In the genomic region with DNA sequence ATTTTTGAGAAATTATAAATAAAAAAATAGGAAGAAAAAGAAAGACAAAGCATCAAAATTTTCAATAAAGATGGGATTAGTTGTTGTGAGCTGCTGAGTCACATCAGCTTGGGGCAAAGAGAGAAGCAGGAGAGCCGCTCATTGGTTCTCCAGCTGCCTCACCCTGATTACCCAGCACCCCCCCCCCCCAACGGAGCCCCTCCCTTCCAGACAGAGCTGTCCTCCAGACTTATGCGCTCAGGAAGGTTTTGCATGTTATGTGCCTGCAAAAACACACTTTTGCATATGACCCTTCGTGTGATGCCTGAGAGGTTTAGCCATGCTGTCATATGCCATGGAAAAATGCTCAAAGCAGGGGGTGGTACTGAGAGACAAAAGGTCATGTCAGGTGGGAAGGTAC, we compare ENCODE assay signal across 11 mouse cellular contexts. TPM values are rescaled to one million over a fixed set of nuclear protein-coding genes. Genes with fewer than 3 reads are reported as not detected.
DNase-seq lines count a peak whose midpoint lies in the region; ATAC-seq and TF ChIP-seq lines count a peak whose summit lies in the region.
"Had no signal": no experiment of that assay in that cellular context is flagged by ENCODE, and none has a peak within 500 bp of the region (broad histone marks: within the 10 kb centered on the region; RNA-seq: fewer than 3 reads in every experiment).

No protein-coding gene starts in this region.

- no peak overlapping the region for H3K4me3 ChIP-seq in kidney, postnatal 0 days (replicated peaks; ENCODE audit: low read depth, low read length)
- peak overlapping the region; percentile 67; the same call in 1 of the 2 replicates for H3K4me3 ChIP-seq in G1E (ENCODE audit: low read depth, low read length)
- H3K4me3 ChIP-seq in hindbrain, embryonic 15.5 days = no peak overlapping the region
- no peak overlapping the region for H3K4me3 ChIP-seq in midbrain, embryonic 15.5 days

- H3K27ac ChIP-seq in kidney, postnatal 0 days = peak overlapping the region; percentile 73; the same call in 1 of the 2 replicates
- no peak overlapping the region for H3K27ac ChIP-seq in hindbrain, embryonic 15.5 days (replicated peaks)
- no peak overlapping the region for H3K27ac ChIP-seq in midbrain, embryonic 15.5 days

- 55% methylated on average over 4 of the region's 4 CpGs for WGBS in kidney, postnatal 0 days
- 44% methylated on average over 4 of the region's 4 CpGs for WGBS in hindbrain, embryonic 15.5 days
- WGBS in midbrain, embryonic 15.5 days = 28% methylated on average over 4 of the region's 4 CpGs

- peaks cover 16% of the 10 kb centered on the region for H3K4me1 ChIP-seq in kidney, postnatal 0 days (replicated peaks; ENCODE audit: insufficient read depth, low read length)
- peaks cover 68% of the 10 kb centered on the region for H3K4me1 ChIP-seq in G1E (ENCODE audit: insufficient read depth, low read depth, low read length)
- peaks cover 31% of the 10 kb centered on the region for H3K4me1 ChIP-seq in hindbrain, embryonic 15.5 days (replicated peaks)
- peaks cover 26% of the 10 kb centered on the region for H3K4me1 ChIP-seq in midbrain, embryonic 15.5 days

- DNase-seq in kidney, postnatal 0 days (ENCODE audit: low spot score) = no peak
- DNase-seq in kidney, postnatal 14 days = no peak
- DNase-seq in G1E (ENCODE audit: low spot score) = peak; percentile 61
- no peak for DNase-seq in left cerebral cortex, postnatal 4 days
- DNase-seq in left cerebral cortex, adult 9 months (ENCODE audit: low spot score in 2 of 2) = no peak
- DNase-seq in embryo, embryonic 10 days (ENCODE audit: low spot score) = no peak
- DNase-seq: cerebellum, postnatal 36 days; kidney, adult 8-10 months; lung, postnatal 14 days had no signal

- H3K36me3 ChIP-seq in kidney, postnatal 0 days (ENCODE audit: insufficient read depth, low read length) = no peaks in the 10 kb centered on the region
- peaks cover 1% of the 10 kb centered on the region for H3K36me3 ChIP-seq in G1E (replicated peaks)
- no peaks in the 10 kb centered on the region for H3K36me3 ChIP-seq in hindbrain, embryonic 15.5 days
- H3K36me3 ChIP-seq in midbrain, embryonic 15.5 days (replicated peaks) = no peaks in the 10 kb centered on the region

- intact Hi-C loops in left cerebral cortex, postnatal 4 days (cut with DNase I) = no loop called here

- H3K9ac ChIP-seq in kidney, postnatal 0 days (ENCODE audit: low read depth, low read length) = no peak overlapping the region
- no peak overlapping the region for H3K9ac ChIP-seq in hindbrain, embryonic 15.5 days
- no peak overlapping the region for H3K9ac ChIP-seq in midbrain, embryonic 15.5 days

- H3K27me3 ChIP-seq in kidney, postnatal 0 days (ENCODE audit: insufficient read depth, low read length) = no peaks in the 10 kb centered on the region
- 0 out of 2 replicates have a peak, but pooled peaks cover 3% of the 10 kb centered on the region for H3K27me3 ChIP-seq in G1E (ENCODE audit: insufficient read depth, low read length)
- H3K27me3 ChIP-seq in hindbrain, embryonic 15.5 days = no peaks in the 10 kb centered on the region
- H3K27me3 ChIP-seq in midbrain, embryonic 15.5 days (replicated peaks) = no peaks in the 10 kb centered on the region

- no peak for ATAC-seq in kidney, postnatal 0 days (replicated peaks; ENCODE audit: low FRiP score, low read depth)
- no peak for ATAC-seq in G1E (ENCODE audit: extremely low read depth, insufficient number of reproducible peaks, low FRiP score, poor library complexity, severe bottlenecking)
- ATAC-seq in hindbrain, embryonic 15.5 days (ENCODE audit: low FRiP score, low read depth) = no peak
- no peak for ATAC-seq in midbrain, embryonic 15.5 days (replicated peaks)

- H3K4me2 ChIP-seq in kidney, postnatal 0 days (ENCODE audit: low read length) = no peak overlapping the region
- peak overlapping the region; percentile 67 for H3K4me2 ChIP-seq in hindbrain, embryonic 15.5 days
- H3K4me2 ChIP-seq in midbrain, embryonic 15.5 days = peak overlapping the region; percentile 71; the same call in 1 of the 2 replicates

- H3K9me3 ChIP-seq in kidney, postnatal 0 days (replicated peaks; ENCODE audit: low read length) = no peaks in the 10 kb centered on the region
- H3K9me3 ChIP-seq in G1E (replicated peaks) = no peaks in the 10 kb centered on the region
- no peaks in the 10 kb centered on the region for H3K9me3 ChIP-seq in hindbrain, embryonic 15.5 days
- no peaks in the 10 kb centered on the region for H3K9me3 ChIP-seq in midbrain, embryonic 15.5 days

- TF ChIP-seq CTCF in kidney, postnatal 0 days (IDR thresholded peaks at IDR 0.05; ENCODE audit: low read depth) = no peak
- TF ChIP-seq CTCF in G1E (IDR thresholded peaks at IDR 0.05; ENCODE audit: low read depth, low read length) = no peak

RNA-seq across cellular contexts. Expression of gene Slc2a1, which starts 3.7 kb away (rescaled TPM):
- 57.5 and 58.0 TPM in 2 replicates for polyA plus RNA-seq in kidney, postnatal 0 days (2015; fragmentation: Nextera tagmentation; extraction: Ambion mirVana)
- total RNA-seq in G1E (2014; fragmentation: Nextera tagmentation) = 142 and 165 TPM in 2 replicates
- 173 and 176 TPM in 2 replicates for total RNA-seq in G1E (2017)
- polyA plus RNA-seq in G1E (2012) = 68.8 and 85.2 TPM in 2 replicates
- 89.6 and 90.3 TPM in 2 replicates for polyA plus RNA-seq in hindbrain, embryonic 15.5 days (2015; fragmentation: Nextera tagmentation; extraction: Ambion mirVana)
- polyA plus RNA-seq in midbrain, embryonic 15.5 days (2015; fragmentation: Nextera tagmentation; extraction: Ambion mirVana) = 96.1 and 97.6 TPM in 2 replicates
- 10 to 100 TPM; 33.5 to 34.1 TPM for total RNA-seq in left cerebral cortex, postnatal 4 days (2021)
